In genomic region chr13:97246217-97246616, GRCm38 (mm10) we compare ENCODE assay signal across 13 mouse cellular contexts. TPM values are rescaled to one million over a fixed set of nuclear protein-coding genes. Genes with fewer than 3 reads are reported as not detected.
DNase-seq lines count a peak whose midpoint lies in the region; ATAC-seq and TF ChIP-seq lines count a peak whose summit lies in the region.
"Had no signal": no experiment of that assay in that cellular context is flagged by ENCODE, and none has a peak within 500 bp of the region (broad histone marks: within the 10 kb centered on the region; RNA-seq: fewer than 3 reads in every experiment).

No protein-coding gene starts in this region.

- no peak overlapping the region for H3K27ac ChIP-seq in heart, embryonic 12.5 days (ENCODE audit: poor library complexity, severe bottlenecking)
- peak overlapping the region; percentile 25; the same call in 1 of the 2 replicates for H3K27ac ChIP-seq in forebrain, embryonic 16.5 days (ENCODE audit: low read length)
- no peak overlapping the region for H3K27ac ChIP-seq in midbrain, embryonic 13.5 days
- H3K27ac ChIP-seq: embryonic facial prominence, embryonic 15.5 days; heart, adult 2 months; kidney, postnatal 0 days had no signal

- no peaks in the 10 kb centered on the region for H3K9me3 ChIP-seq in heart, embryonic 12.5 days (replicated peaks)
- no peaks in the 10 kb centered on the region for H3K9me3 ChIP-seq in forebrain, embryonic 16.5 days (ENCODE audit: control insufficient read depth, low read length)
- no peaks in the 10 kb centered on the region for H3K9me3 ChIP-seq in midbrain, embryonic 13.5 days
- H3K9me3 ChIP-seq: embryonic facial prominence, embryonic 15.5 days had no signal

- H3K9ac ChIP-seq in heart, embryonic 12.5 days: no peak overlapping the region
- H3K9ac ChIP-seq in forebrain, embryonic 16.5 days (replicated peaks; ENCODE audit: low read depth, low read length): no peak overlapping the region
- no peak overlapping the region; the same call in 1 of the 2 replicates for H3K9ac ChIP-seq in midbrain, embryonic 13.5 days (replicated peaks)
- H3K9ac ChIP-seq: embryonic facial prominence, embryonic 15.5 days had no signal

- 87% methylated on average over 16 of the region's 16 CpGs for WGBS in heart, embryonic 12.5 days
- 51% methylated on average over 16 of the region's 16 CpGs for whole genome bisulfite sequencing in forebrain, embryonic 16.5 days
- WGBS in midbrain, embryonic 13.5 days: 70% methylated on average over 16 of the region's 16 CpGs

- no peak overlapping the region for H3K4me3 ChIP-seq in heart, embryonic 12.5 days
- peak overlapping the region; percentile 17 for H3K4me3 ChIP-seq in forebrain, embryonic 16.5 days (replicated peaks; ENCODE audit: low read length)
- no peak overlapping the region for H3K4me3 ChIP-seq in midbrain, embryonic 13.5 days (replicated peaks)
- H3K4me3 ChIP-seq: embryonic facial prominence, embryonic 15.5 days; heart, adult 2 months had no signal

- no peaks in the 10 kb centered on the region for H3K27me3 ChIP-seq in heart, embryonic 12.5 days (replicated peaks)
- H3K27me3 ChIP-seq in forebrain, embryonic 16.5 days (replicated peaks; ENCODE audit: control insufficient read depth, insufficient read depth, low read length): no peaks in the 10 kb centered on the region
- no peaks in the 10 kb centered on the region for H3K27me3 ChIP-seq in midbrain, embryonic 13.5 days
- H3K27me3 ChIP-seq: embryonic facial prominence, embryonic 15.5 days had no signal

- no peak for ATAC-seq in heart, embryonic 12.5 days (ENCODE audit: insufficient number of reproducible peaks, low FRiP score)
- peak; percentile 4; the same call in 1 of the 2 replicates for ATAC-seq in forebrain, embryonic 16.5 days
- ATAC-seq in midbrain, embryonic 13.5 days: no peak

- H3K4me2 ChIP-seq in heart, embryonic 12.5 days: peak overlapping the region; percentile 19; the same call in 1 of the 2 replicates
- H3K4me2 ChIP-seq in forebrain, embryonic 16.5 days (ENCODE audit: low read length): peak overlapping the region; percentile 86
- peak overlapping the region; percentile 86 for H3K4me2 ChIP-seq in midbrain, embryonic 13.5 days (replicated peaks)
- H3K4me2 ChIP-seq: embryonic facial prominence, embryonic 15.5 days had no signal

- H3K4me1 ChIP-seq in heart, embryonic 12.5 days (replicated peaks): peaks cover 77% of the 10 kb centered on the region
- peaks cover 79% of the 10 kb centered on the region for H3K4me1 ChIP-seq in forebrain, embryonic 16.5 days (replicated peaks; ENCODE audit: control insufficient read depth, insufficient read depth, low read length)
- peaks cover 94% of the 10 kb centered on the region for H3K4me1 ChIP-seq in midbrain, embryonic 13.5 days (replicated peaks)

- no peak for TF ChIP-seq CTCF in brain, embryonic 14.5 days (IDR thresholded peaks at IDR 0.05; ENCODE audit: borderline replicate concordance, extremely low read depth, insufficient read depth, insufficient read length)

- no peak for DNase-seq in heart, postnatal 36 days
- DNase-seq in brain, embryonic 14.5 days (ENCODE audit: low read depth): peak; percentile 72
- no peak for DNase-seq in adrenal gland, adult 8-10 months
- no peak for DNase-seq in spleen, postnatal 14 days (ENCODE audit: low spot score in 2 of 2)
- no peak for DNase-seq in cerebellum, adult 9-11 months
- DNase-seq: cerebellum, adult 8-10 months; heart, adult 2 months; layer of hippocampus, postnatal 36 days had no signal

- intact Hi-C loops in heart, postnatal 36 days (cut with DNase I): no loop called here

- H3K36me3 ChIP-seq in heart, embryonic 12.5 days: peaks cover 50% of the 10 kb centered on the region
- peaks cover 16% of the 10 kb centered on the region for H3K36me3 ChIP-seq in forebrain, embryonic 16.5 days (ENCODE audit: control insufficient read depth, insufficient read depth)
- peaks cover 54% of the 10 kb centered on the region for H3K36me3 ChIP-seq in midbrain, embryonic 13.5 days

- no peak for TF ChIP-seq POLR2A in brain, embryonic 14.5 days (IDR thresholded peaks at IDR 0.05; ENCODE audit: borderline replicate concordance, extremely low read depth, insufficient read depth, insufficient read length, poor library complexity, severe bottlenecking)

RNA-seq across cellular contexts. Expression of gene Enc1, which starts 5.3 kb away (rescaled TPM):
- polyA plus RNA-seq in heart, embryonic 12.5 days (2016; fragmentation: Nextera tagmentation; extraction: Ambion mirVana): 4.5 and 5.7 TPM in 2 replicates
- total RNA-seq in heart, postnatal 36 days (2021): 1 to 10 TPM; 4.7 to 8.1 TPM
- polyA plus RNA-seq in brain, embryonic 14.5 days (2012; rRNA removed): 249 and 303 TPM in 2 replicates
- polyA plus RNA-seq in forebrain, embryonic 16.5 days (2015; fragmentation: Nextera tagmentation; extraction: Ambion mirVana): 133 and 143 TPM in 2 replicates
- polyA plus RNA-seq in midbrain, embryonic 13.5 days (2015; fragmentation: Nextera tagmentation; extraction: Ambion mirVana): 50.2 and 52.1 TPM in 2 replicates
- 1 to 10 TPM; 4.3 to 8.7 (median 7.9) TPM for total RNA-seq in adrenal gland, adult 8-10 months (2022)

RNA-seq across cellular contexts. Expression of gene Hexb, which starts 48.1 kb away (rescaled TPM):
- 32.5 and 33.1 TPM in 2 replicates for polyA plus RNA-seq in heart, embryonic 12.5 days (2016; fragmentation: Nextera tagmentation; extraction: Ambion mirVana)
- total RNA-seq in heart, postnatal 36 days (2021): 10 to 100 TPM; 24.8 to 28.0 TPM
- 25.8 and 28.2 TPM in 2 replicates for polyA plus RNA-seq in brain, embryonic 14.5 days (2012; rRNA removed)
- polyA plus RNA-seq in forebrain, embryonic 16.5 days (2015; fragmentation: Nextera tagmentation; extraction: Ambion mirVana): 32.8 and 38.7 TPM in 2 replicates
- polyA plus RNA-seq in midbrain, embryonic 13.5 days (2015; fragmentation: Nextera tagmentation; extraction: Ambion mirVana): 26.1 and 26.4 TPM in 2 replicates
- 10 to 100 TPM; 34.1 to 72.0 (median 50.7) TPM for total RNA-seq in adrenal gland, adult 8-10 months (2022)

Comparison
In these comparisons a context has a peak if more than half of its experiments do, and no peak if none do; other contexts are left out.
1. H3K4me2 ChIP-seq: peak in every context shown above with its lines; median percentile 86 in forebrain, embryonic 16.5 days; 86 in midbrain, embryonic 13.5 days; 19 in heart, embryonic 12.5 days.